Mouse (Mus musculus) forebrain, embryonic 16.5 days (tissue): Measurements from ENCODE around the gene Mmp2. TPM values are rescaled to one million over a fixed set of nuclear protein-coding genes. Genes with fewer than 3 reads are reported as not detected.

ENCODE experiments used
- ATAC-seq: fragments of 200-750 bp; cut with Nextera tagmentation; 2 replicates; pipeline ENCODE4 v1.8.0; 2017; ENCODE audit warnings: mild to moderate bottlenecking, moderate library complexity
- H3K27ac ChIP-seq: fragments of 300-500 bp; sonication (generic); 2 replicates; pipeline ENCODE4 v1.5.1; 2014; ENCODE audit warnings: low read length, control low read depth
- H3K27me3 ChIP-seq: fragments of 300-500 bp; sonication (generic); replicated peaks from 2 replicates; pipeline ENCODE4 v1.6.1; 2014; ENCODE audit warnings: low read length; ENCODE audit not compliant: control insufficient read depth, insufficient read depth
- H3K36me3 ChIP-seq: fragments of 300-500 bp; sonication (generic); 2 replicates; pipeline ENCODE4 v1.6.1; 2014; ENCODE audit not compliant: control insufficient read depth, insufficient read depth
- H3K4me1 ChIP-seq: fragments of 300-500 bp; sonication (generic); replicated peaks from 2 replicates; pipeline ENCODE4 v1.6.1; 2014; ENCODE audit warnings: low read length; ENCODE audit not compliant: control insufficient read depth, insufficient read depth
- H3K4me2 ChIP-seq: fragments of 300-500 bp; sonication (generic); 2 replicates; pipeline ENCODE4 v1.6.1; 2014; ENCODE audit warnings: mild to moderate bottlenecking, low read length, control low read depth
- H3K4me3 ChIP-seq: fragments of 300-500 bp; sonication (generic); replicated peaks from 2 replicates; pipeline ENCODE4 v1.5.1; 2014; ENCODE audit warnings: mild to moderate bottlenecking, low read length, control low read depth
- H3K9ac ChIP-seq: fragments of 300-500 bp; sonication (generic); replicated peaks from 2 replicates; pipeline ENCODE4 v1.6.1; 2014; ENCODE audit warnings: low read depth, low read length, control low read depth
- H3K9me3 ChIP-seq: fragments of 300-500 bp; sonication (generic); 2 replicates; pipeline ENCODE4 v1.6.1; 2016; ENCODE audit warnings: low read length; ENCODE audit not compliant: control insufficient read depth
- WGBS: fragments of 180-500 bp; shearing (Covaris S2); extraction: QIAGEN DNeasy Blood & Tissue Kit; methylation state at CpG from one replicate; pipeline ENCODE4 v1.1.7; 2014; 5-methylcytosine and 5-hydroxymethylcytosine counted together
- polyA plus RNA-seq: library from polyadenylated mRNA; unstranded; fragments of >200 nt; fragmentation: Nextera tagmentation; extraction: Ambion mirVana; gene quantifications from 2 replicates; pipeline ENCODE4 v1.2.1, GENCODE M21; 2015

Gene Mmp2
- polyA plus RNA-seq, 1 experiment from 2014 or later: 10.3 TPM

DNA sequence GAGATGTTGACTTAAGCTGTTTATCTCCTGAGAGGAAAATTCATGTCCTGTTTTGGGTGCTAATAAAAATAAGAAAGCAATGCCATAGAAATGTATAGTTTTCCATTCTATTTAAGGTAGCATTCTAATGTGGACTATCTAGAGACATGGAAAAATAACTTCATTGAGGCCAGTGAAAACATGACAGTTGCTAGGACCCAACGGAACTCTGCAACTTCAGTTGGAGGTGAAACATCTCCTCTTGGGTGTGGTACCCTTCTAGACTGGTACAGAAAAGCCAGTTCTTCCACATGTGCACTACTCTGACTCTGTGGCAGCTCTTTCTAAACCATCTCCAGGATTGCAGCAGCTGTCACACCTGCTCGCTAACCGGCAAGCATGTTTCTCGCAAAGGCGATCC, 74.0 kb downstream of the Mmp2 start, which contains the start of gene Capns2:
Gene Capns2, plus strand, starts transcription at position 301 of the 400 bp plus-strand sequence.
- no peak within 1 kb of the TSS for H3K4me3 ChIP-seq
- no peak within 1 kb of the TSS for H3K4me2 ChIP-seq
- ATAC-seq: no peak
- no peak within 1 kb of the TSS for H3K9ac ChIP-seq
- no peaks in the 10 kb centered on the region for H3K27me3 ChIP-seq
- no peaks in the 10 kb centered on the region for H3K9me3 ChIP-seq
- H3K4me1 ChIP-seq: peaks cover 4% of the 10 kb centered on the region
- over 99% methylated on average over 5 of the region's 5 CpGs for WGBS
- H3K27ac ChIP-seq: no peak within 1 kb of the TSS
- no peaks in the 10 kb centered on the region for H3K36me3 ChIP-seq

DNA sequence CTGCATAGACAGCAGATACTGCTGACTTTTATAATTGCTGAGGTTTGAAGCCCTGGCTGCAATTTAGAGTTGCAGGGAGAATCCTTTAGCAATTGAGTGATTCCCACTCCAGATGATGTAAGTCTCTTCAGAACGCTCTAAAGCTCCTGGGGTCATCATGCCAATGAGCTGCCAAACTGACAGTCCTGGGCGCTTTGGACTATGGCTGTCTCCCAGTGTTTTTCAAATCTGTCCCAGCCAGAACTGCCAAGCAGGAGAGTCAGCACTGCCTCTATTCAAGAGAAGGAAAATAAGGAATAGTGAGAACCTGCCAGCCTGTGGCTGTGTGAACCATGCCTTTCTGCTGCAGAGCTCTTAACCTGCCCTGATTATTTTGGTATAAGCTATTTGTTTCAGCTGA, 75.9 kb downstream of the Mmp2 start:
- Histone ChIP-seq H3K27ac (no peak overlapping the region), H3K4me2 (no peak overlapping the region)
- ATAC-seq: no peak

More for the DNA sequence above, 75.9 kb downstream of the Mmp2 start:
- Histone ChIP-seq H3K27me3 (no peaks in the 10 kb centered on the region), H3K9ac (no peak overlapping the region), H3K36me3 (no peaks in the 10 kb centered on the region), H3K4me1 (peaks cover 4% of the 10 kb centered on the region), H3K9me3 (no peaks in the 10 kb centered on the region), H3K4me3 (no peak overlapping the region)
- WGBS: 54% methylated on average over 2 of the region's 2 CpGs

Other genes with a start within 250 kb of the Mmp2 start
- 0.14 and 0.16 TPM in 2 replicates for gene Irx6, start 153.0 kb upstream of the Mmp2 start, polyA plus RNA-seq
- 5.5 and 7.3 TPM in 2 replicates for gene Lpcat2, start 28.0 kb downstream of the Mmp2 start, polyA plus RNA-seq
- gene Capns2, start 74.1 kb downstream of the Mmp2 start, polyA plus RNA-seq: 0.25 TPM in 1 of 2 replicates, not detected in the other
- not detected in 2 replicates for gene Slc6a2, start 132.8 kb downstream of the Mmp2 start, polyA plus RNA-seq
- gene Ces1a, start 220.9 kb downstream of the Mmp2 start, polyA plus RNA-seq: not detected in 2 replicates